Mouse (Mus musculus) spleen, postnatal 14 days (tissue): ENCODE data around the gene Dnaja2.

Experiments used
- DNase-seq, 2 experiments: peaks; one replicate each; pipeline ENCODE4 v3.0.0; 2021 to 2022; ENCODE audit warnings: low spot score in 2 of 2

The Dnaja2 gene

GRCm38 (mm10) chr8:85500955-85501685, 54.0 kb downstream of the Dnaja2 start:
- DNase-seq: no peak

GRCm38 (mm10) chr8:85500460-85500859, 54.7 kb downstream of the Dnaja2 start:
- no peak for DNase-seq

GRCm38 (mm10) chr8:85498577-85498976, 56.6 kb downstream of the Dnaja2 start:
- no peak for DNase-seq

- no peak for DNase-seq
Measured at GRCm38 (mm10) chr8:85496778-85497177, 58.4 kb downstream of the Dnaja2 start.

- no peak for DNase-seq
Measured at GRCm38 (mm10) chr8:85496125-85496524, 59.0 kb downstream of the Dnaja2 start.

GRCm38 (mm10) chr8:85492940-85493931, 61.9 kb downstream of the Dnaja2 start:
- no peak for DNase-seq

- peak; percentile 52 to 68 for DNase-seq
Measured at GRCm38 (mm10) chr8:85492125-85492875, 62.8 kb downstream of the Dnaja2 start, which contains the start of gene Gpt2. TSS of gene Gpt2 (plus strand) at chr8:85492576.

- no peak for DNase-seq
Measured at GRCm38 (mm10) chr8:85489546-85489945, 65.6 kb downstream of the Dnaja2 start.

GRCm38 (mm10) chr8:85488631-85489030, 66.5 kb downstream of the Dnaja2 start:
- no peak for DNase-seq

GRCm38 (mm10) chr8:85487906-85488620, 67.1 kb downstream of the Dnaja2 start:
- no peak for DNase-seq
